Mouse (Mus musculus) gastrocnemius, adult 8-10 months (tissue): ENCODE measurements at regions not wholly inside any gene's neighbourhood (a gene's known extent, or its start where the extent isn't known, plus 50 kb on each side); places are given as distances from the start of the nearest gene placed in this dataset.

Experiments used
- DNase-seq, 2 experiments: peaks; one replicate each; pipeline ENCODE4 v3.0.0; 2022; ENCODE audit warnings: low spot score in 2 of 2

DNA sequence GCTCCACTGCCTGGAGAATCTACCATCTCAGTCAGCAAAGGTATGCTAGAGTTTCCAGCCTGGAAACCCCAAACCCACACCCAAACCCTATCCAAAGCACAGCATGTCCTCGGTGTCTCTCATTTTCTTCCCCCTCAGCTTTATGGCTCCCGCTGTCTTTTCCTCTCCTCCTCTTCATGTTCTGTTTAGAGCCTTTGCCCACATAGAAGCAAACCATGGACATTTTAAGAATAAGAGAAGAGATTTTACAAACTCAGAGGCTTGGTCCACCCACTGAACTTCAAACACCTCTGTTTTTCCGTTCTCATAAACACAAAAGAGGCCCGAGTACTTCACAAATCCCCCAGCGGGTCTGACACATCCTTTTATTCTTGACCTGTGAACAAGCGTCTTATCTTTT is 154.9 kb upstream of the Zc3h12c start:
- no peak for DNase-seq

DNA sequence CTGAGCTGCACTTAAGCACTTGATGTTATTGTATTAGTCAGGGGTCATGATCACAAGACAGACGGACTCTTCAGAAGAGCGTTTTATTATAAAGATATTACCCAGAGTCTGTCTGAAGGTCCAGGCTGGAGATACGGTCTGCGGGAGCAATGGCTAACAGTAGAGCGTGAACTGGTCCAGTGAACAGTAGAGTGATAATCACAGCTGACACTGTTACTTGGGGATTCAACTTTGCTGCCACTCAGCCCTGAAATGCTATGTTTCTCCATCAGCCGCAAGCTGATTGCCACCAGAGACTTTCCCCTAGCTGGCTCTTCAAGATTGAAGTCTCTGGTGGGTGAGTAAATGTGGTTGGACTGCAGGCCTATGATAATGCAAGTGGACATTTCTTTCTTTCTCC is 133.1 kb upstream of the Zc3h12c start:
- no peak for DNase-seq

DNA sequence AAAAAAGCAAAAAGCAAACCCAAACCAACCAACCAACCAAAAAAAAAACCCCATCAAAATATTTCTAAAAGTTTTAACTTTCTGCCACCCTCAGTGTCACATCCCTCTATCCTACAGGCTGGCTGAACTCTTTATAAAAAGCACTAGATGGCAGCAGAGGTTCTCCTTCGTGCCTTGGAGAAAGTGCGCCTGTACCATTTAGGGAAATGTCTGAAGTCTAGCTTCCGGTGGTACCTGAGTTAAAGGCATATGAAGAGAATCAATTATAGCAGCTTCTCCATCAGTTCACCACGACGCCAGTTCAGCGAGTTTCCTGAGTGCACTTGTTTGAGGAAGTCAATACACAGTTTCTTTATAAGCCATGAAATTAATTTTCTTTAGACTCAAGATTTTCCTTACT is 130.0 kb upstream of the Zc3h12c start:
- DNase-seq, result no peak

DNA sequence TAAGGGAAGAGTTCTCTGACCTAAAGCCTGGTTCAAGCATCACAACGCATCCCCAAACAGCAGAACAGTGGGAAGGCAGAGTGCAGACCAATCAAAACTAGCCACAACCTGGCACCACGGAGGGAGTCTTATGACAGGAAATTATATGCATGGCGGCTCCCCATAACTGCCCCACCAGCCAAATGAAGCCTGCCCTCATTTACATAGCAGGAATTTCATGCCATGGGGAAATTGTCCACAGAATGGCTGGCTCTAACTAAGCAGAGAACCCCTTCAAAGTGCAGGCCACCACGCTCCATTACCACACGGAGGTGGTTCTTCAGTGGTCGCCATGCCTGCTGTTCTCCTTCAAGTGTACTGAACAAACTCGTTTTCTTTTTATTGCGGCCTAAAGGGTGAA is 126.3 kb upstream of the Zc3h12c start:
- no peak for DNase-seq

DNA sequence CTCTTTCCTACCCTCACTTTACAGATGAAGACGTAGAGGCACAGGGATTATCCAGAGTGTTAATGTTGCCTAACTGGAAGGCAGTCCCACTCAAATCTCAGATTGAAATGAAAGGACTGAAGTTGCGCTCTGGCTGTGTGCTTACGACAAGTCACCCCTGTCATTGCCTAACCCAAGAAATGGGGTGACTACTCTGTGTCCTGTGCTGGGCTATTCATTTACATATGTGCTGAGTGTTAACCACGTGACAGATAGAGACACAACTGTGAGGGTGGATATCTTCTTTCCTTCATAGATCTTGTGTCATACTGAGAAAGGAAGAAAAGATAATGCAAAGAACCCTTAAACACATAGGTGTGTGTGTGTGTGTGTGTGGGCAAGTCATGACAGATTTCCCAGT is 120.7 kb upstream of the Zc3h12c start:
- no peak for DNase-seq

DNA sequence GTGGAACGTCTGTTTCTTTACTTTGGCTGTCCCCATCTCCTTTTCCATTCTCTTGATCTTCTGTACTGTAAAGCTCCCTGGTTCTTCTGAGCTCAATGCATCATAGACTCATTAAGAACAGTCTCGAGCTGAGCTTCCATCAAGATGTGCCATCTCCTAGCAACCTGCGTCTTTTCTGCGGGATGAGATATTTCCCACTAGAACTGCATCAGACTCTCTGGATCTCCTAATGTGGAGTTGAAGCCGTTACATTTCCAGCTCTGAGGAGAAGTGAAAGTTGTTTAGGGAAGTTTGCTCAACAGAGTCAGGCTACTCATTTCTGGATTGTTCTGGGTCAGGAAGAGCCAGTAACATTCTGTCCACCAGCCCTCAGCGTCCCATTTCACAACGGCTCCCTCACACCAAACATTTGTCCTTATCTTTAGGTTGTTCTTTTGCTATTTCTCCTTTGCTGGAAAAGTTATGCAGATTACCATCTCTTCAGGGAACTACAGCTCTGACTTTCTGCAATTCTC is 119.4 kb upstream of the Zc3h12c start:
- DNase-seq, result no peak

DNA sequence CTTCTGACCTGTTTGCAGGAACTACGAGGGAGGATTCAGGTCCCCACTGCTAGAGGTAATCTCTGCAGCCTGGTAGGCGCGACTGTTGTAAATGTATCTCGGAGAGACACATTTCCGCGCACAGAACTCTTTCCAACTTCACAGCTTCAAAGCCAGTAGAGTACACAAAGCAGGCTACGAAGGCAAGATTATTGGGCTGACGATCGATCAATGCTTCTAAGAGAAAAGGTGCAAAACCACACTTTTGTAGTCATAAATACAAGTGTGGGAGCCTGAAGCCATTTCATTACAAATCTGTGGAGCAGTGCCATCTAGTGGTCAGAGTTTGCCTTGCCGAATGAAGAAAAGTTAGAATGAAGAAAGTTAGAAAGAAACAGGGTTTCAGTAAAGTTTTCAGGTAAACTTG is 118.9 kb upstream of the Zc3h12c start:
- peak in 1 of 2 experiments; percentile 6 for DNase-seq

DNA sequence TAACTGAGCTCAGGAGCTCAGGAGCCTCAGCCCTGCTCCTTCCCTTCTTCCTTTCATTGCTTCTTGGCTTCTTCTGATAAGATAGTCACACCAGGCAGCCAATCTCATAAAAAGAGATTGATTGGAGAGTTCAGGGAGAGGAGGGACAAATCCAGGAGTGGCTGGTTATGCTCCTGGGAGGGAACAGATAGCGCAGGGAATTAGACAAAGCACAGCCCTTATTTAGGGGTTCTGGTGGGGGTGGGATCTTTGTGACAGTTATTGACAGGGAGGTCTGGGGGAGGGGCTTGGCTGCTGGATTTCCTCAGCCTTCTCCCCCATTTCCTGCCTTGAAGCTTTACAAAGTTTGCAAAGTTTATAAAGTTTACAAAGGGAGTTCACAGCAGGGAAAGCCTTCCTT is 117.7 kb upstream of the Zc3h12c start:
- DNase-seq, result no peak

DNA sequence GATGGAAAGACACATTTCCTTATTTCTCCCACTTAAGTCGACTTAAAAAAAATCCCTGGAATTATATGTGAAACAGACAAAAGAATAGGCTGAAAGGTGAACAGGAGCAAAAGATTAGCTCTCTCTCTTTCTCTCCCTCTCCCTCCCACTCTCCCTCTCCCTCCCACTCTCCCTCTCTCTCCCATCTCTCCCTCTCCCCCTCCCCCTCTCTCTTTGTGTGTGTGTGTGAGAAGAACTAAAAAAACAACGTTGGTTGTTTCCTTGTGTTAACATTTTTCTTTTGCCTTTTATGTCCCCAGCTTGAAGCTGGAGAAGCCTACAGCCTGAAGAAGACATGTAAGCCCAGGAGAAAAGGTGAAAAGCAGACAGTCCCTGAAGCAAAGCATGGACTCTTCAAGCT is 115.2 kb upstream of the Zc3h12c start:
- no peak for DNase-seq

DNA sequence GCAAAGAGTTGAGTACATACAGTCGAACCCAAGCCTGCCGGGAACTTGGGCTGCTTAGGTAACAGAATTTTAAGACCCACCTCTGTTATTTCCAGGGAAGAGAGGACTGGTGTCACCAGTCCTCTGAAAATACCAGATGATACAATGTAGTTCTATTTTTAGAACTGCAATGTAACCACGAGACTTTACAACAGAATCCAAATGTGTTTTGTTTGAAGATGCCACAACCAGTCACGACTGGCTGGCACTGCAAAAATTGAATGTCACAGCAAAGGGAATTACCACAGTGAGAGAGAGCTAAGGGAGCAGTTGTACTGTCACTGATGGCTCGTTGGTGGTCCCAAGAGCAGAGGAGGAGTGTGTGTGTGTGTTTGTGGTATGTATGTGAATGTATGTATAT is 112.6 kb upstream of the Zc3h12c start:
- no peak for DNase-seq

DNA sequence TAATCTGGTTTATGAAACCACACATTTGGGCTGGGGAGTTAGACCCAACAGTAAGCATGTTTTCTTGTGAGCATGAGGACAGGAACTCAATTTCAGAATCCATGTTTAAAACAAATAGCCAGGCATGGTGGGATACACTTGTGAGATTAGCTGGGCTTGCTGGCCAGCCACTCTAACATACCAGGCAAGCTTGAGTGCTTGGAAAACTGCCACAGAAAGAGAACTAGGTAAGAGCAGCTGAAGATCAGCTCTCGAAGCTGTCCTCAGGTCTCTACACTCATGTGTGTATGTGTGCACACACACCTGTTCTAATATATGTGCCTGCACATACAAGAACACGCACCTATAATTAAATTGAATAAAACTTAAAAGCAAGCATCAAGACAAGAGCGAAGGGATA is 112.2 kb upstream of the Zc3h12c start:
- DNase-seq, result no peak

DNA sequence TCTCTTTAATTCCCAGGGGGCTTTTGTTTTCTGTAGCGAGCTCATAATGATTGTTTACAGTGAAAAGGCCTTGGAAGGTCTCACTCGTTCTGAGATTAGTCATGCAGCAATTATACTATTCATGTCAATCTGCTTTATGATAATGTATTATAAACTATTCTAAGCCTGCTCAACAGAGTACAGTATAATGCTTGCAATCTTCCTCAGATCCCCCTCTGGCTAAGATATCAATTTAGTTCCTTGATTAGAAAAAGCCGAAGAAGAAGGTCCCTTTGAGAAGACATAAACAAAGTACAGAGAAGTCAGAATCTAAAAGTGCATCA is 110.3 kb upstream of the Zc3h12c start:
- no peak for DNase-seq

DNA sequence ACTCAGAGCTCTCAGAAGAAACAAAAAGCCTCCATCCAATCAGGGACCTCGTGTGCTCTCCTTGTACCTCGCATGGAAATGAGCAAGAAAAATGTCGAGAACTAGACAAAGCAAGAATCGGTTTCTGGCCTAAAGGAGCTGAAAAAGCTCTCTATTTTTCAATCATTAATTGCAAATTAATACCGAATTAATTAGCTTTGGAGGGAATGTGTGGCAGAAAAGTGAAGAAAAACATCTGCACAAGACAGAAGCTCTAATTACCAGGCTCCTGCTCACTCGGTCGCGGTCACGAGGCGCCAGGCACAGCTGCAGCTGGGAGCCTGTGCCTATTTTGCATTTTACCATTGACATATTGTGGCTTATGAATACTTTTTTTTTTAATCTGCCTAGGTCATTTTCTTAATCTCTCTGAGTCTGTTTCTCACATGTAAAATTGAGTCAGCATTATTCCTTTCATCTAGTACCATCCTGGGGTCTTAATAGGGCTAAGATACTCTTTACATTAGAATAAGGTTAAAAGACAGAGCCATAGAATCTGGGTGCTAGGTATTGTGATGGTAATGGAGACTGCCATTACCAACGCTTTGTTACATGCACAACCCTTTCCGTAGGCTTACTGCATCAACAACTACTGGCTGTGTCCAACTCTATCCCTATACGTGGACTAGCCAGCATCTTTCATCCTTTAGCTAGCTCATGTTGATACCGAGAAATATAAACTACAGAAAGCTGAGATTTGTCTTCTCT is 109.8 kb upstream of the Zc3h12c start:
- DNase-seq, result no peak

DNA sequence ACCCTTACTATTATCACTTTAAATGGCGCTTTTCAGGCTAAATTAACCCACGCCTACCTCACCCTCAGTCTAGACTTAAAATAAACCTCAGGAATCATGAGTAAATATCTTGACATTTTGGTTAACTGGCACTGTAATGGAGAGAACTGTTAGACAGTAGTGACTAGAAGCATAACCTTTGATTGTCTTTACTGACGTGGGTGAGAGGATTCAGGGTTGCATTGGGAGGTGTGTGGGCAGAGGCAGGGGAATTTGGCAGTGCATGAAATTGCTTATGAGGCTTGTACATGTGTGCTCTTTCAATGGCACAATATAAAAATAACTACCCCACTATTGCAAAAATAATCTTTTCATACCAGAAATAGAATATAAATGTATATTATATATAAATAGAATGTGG is 105.6 kb upstream of the Zc3h12c start:
- no peak for DNase-seq

DNA sequence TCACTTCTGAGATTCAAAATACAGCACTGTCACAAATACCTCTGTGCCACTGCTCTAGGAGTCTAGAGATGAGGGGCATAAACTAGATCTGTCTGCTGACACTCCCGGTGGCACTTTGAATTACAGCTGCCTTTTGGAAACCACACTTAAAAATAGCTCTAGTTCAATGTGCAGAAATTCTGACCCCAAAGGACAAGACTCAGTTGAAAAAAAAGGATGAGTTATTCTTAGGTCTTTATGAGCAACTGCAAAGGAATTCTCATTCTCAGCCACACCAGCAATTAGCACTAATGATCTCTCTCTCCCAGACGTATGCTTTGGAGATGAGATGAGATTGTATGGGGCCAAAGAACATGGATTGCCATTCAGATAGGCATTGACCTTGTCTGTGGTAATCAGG is 104.3 kb upstream of the Zc3h12c start:
- DNase-seq, result no peak

DNA sequence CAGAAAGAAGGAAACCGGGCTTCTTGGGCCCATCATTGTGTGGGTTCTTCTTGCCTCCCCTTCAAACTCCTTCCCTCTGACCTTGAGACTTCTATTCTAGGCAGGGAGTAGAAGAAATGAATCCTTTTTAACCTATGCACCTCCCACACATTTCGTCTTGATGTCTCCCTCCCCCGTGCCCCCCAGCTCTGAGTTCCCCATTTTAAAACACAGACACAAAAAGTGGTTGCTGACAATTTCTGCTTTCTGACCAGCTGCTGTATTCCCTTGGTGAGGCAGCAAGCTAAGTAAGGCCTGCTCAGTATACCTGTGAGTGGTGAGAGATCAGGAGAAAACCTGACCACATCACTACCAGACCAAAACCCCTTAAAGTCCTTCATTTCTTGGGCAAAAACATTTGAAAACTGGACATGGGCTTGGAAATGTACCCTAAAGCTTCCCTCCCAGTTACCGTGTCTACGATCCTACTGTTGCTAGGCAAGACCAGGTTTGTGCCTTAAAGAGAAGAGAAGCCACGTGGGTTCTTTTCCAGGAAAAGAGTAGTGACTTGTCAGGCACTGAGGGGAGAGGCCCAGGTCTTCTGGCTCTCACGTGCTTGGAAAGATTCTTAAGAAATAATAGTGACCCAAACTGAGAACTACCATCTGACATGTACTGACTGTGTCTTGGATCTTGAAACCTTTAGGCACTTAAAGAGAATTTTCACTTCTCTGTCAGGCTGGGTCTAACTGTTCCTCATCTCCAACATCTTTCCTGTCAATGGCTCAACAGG is 103.2 kb upstream of the Zc3h12c start:
- DNase-seq, result no peak

DNA sequence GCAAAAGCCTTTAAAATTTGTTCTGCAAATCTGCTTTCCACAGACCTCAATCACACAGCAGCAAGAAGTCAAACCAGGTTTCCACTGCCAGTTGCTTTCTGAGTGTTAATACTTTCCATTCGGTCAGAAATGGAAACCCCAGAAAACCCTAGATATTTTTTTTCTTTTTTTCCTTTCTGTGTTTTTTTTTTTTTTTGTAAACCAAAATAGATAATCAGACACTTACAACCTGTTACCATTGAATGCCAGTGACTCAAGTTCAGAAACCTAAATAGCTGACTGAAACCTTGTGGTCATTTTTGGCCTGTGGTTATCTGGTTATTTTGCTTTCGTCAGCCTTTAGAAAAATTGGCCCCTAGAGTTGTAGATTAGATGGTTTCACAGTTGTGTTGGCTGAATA is 93.2 kb upstream of the Zc3h12c start:
- DNase-seq, result no peak

DNA sequence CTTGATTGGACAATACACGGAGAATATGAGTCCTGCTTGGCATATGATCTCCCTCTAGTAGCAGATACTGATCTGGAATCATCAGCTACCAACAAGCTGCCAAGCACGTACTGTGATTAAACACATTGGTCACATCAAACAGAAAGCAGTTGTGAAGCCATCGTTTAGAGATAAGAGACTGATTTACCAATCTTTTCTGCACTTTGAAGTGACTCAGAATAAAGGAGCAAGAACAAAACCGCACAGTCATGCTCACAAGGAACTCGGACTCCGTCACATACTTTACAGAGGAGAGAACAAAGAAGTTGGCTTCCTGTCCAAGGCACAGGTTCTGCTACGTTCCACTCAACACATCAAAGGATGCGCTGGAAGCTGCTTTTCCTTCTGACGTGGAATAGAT is 91.1 kb upstream of the Zc3h12c start:
- DNase-seq, result no peak

DNA sequence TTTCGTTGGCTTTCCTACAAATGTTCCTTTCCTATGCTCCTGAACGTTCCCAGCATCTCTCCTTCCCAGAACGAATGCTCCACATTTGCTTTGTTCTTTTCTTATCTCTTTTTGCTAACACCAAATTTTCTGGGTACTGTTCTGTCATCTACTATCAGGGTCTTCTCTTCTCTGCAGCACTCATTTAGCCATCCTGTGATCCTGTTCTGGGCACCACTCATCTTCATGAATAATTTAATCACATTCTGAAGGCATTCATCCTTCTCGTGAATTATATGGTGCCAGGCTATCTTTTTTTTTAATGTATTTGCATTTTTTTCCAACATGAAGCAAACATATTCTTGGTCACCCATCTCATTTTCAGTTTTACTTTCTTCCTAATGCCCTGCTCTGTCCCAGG is 87.3 kb upstream of the Zc3h12c start:
- DNase-seq, result no peak

DNA sequence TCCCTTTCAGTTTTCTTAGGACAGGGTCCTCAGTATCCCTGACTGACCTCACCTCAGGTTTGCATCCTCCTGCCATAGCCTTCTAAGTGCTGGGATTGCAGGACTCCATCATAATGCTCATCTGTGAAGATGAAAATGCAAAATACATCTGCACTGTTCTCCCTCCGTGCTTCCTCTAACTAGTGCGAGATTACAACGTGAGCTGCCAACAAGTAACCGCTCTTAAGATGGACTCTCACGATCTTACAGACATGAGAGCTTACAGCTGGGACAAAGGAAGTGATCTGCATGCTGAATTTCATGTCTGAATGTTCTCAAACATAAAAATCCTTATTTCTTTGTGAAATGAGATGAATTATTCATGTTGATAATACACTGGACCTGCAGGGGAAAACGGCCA is 86.1 kb upstream of the Zc3h12c start:
- DNase-seq, result no peak

DNA sequence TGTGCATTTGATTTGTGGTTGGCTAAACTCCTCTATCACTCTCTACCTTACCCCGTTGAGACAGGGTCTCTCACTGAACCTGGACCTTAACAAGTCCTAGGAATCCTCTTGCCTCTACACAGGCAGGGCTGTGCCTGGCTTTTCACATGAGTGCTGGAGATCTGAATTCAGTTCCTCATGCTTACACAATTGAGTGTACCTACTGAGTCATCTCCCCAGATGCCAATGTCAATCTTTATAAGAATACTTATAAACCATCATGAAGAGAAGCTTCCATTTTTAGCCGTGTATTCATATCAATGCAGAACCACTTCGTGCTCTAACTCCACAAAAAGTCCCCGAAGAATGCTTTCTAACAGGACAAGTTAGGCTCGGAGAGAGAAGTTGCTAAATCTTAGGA is 83.1 kb upstream of the Zc3h12c start:
- no peak for DNase-seq

DNA sequence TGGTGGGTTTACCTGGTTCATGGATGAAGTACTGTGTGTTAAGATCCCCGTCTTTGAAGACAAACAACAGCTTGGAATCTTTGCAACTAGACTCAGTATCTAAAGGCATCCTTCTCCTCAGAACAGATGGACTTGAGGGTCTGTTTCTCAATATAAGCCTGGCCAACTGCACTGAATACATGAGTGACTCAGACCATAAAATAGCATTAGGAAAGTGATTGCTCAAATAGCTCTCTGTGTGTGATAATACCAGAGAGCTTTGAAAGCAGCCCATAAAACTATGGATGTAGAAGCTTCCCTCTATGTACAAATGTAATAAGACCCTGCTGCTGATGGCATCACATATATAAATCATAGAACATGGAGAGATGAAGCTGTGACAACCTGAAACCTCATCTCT is 78.3 kb upstream of the Zc3h12c start:
- no peak for DNase-seq

DNA sequence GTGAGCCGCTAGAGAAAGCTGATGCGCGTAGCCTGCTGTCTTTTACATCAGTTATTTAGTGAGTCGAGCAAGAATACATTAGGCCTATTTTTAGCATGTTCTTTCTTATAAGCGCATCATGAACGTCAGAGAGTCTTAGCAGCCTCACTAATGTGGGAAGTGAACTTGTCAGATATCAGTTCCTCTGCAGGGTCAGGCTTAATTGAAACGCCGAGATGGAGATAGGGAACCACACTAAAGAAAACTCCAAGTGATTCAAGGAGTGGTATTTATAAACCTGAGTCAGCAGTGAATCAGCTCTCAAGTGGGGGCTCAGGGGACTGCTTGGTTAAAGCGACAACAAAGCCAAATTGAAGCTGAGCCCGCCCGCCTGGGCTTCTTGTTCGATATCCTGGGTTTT is 75.7 kb upstream of the Zc3h12c start:
- DNase-seq, result no peak
